Mouse (Mus musculus) hindbrain, embryonic 13.5 days (tissue): ENCODE data around the gene Cox8b. TPM values are rescaled to one million over a fixed set of nuclear protein-coding genes. Genes with fewer than 3 reads are reported as not detected.

Experiments
- ATAC-seq: fragments of 200-750 bp; cut with Nextera tagmentation; 2 replicates; pipeline ENCODE4 v1.8.0; 2017; ENCODE audit warnings: moderate TSS enrichment; ENCODE audit not compliant: low FRiP score
- H3K27ac ChIP-seq: fragments of 300-500 bp; sonication (generic); 2 replicates; pipeline ENCODE4 v1.5.1; 2015; ENCODE audit warnings: inconsistent platforms, mild to moderate bottlenecking, moderate library complexity
- H3K27me3 ChIP-seq: fragments of 300-500 bp; sonication (generic); 2 replicates; pipeline ENCODE4 v1.6.1; 2015; ENCODE audit warnings: mild to moderate bottlenecking, inconsistent platforms
- H3K36me3 ChIP-seq: fragments of 300-500 bp; sonication (generic); 2 replicates; pipeline ENCODE4 v1.6.1; 2015; ENCODE audit warnings: mild to moderate bottlenecking, inconsistent platforms
- H3K4me1 ChIP-seq: fragments of 300-500 bp; sonication (generic); replicated peaks from 2 replicates; pipeline ENCODE4 v1.6.1; 2015; ENCODE audit warnings: inconsistent platforms
- H3K4me2 ChIP-seq: fragments of 300-500 bp; sonication (generic); 2 replicates; pipeline ENCODE4 v1.6.1; 2015; ENCODE audit warnings: inconsistent platforms, mild to moderate bottlenecking, moderate library complexity
- H3K4me3 ChIP-seq: fragments of 300-500 bp; sonication (generic); 2 replicates; pipeline ENCODE4 v1.5.1; 2015; ENCODE audit warnings: mild to moderate bottlenecking, inconsistent platforms
- H3K9ac ChIP-seq: fragments of 300-500 bp; sonication (generic); 2 replicates; pipeline ENCODE4 v1.6.1; 2015; ENCODE audit warnings: mild to moderate bottlenecking, inconsistent platforms
- H3K9me3 ChIP-seq: fragments of 300-500 bp; sonication (generic); 2 replicates; pipeline ENCODE4 v1.6.1; 2016; ENCODE audit warnings: inconsistent platforms
- WGBS: fragments of 180-500 bp; shearing (Covaris S2); methylation state at CpG from one replicate; pipeline ENCODE4 v1.1.7; 2015; 5-methylcytosine and 5-hydroxymethylcytosine counted together
- polyA plus RNA-seq: library from polyadenylated mRNA; unstranded; fragments of >200 nt; fragmentation: Nextera tagmentation; extraction: Ambion mirVana; gene quantifications from 2 replicates; pipeline ENCODE4 v1.2.1, GENCODE M21; 2015

Cox8b gene
- polyA plus RNA-seq, 1 experiment from 2014 or later = not detected

- WGBS = under 1% methylated on average over 59 of the region's 59 CpGs
- Histone ChIP-seq H3K9me3 (no peaks in the 10 kb centered on the region), H3K36me3 (peaks cover 27% of the 10 kb centered on the region), H3K4me3 (peak within 1 kb of the TSS; percentile 94), H3K9ac (peak within 1 kb of the TSS; percentile 88), H3K27me3 (no peaks in the 10 kb centered on the region), H3K4me1 (peaks cover 19% of the 10 kb centered on the region), H3K4me2 (peak within 1 kb of the TSS; percentile 75), H3K27ac (peak within 1 kb of the TSS; percentile 92)
- peak; percentile 97 for ATAC-seq
Observed at GRCm38 (mm10) chr7:140881696-140882468, 18.4 kb downstream of the Cox8b start, which contains the start of the genes Psmd13 and Sirt3. Psmd13 (plus strand) TSS chr7:140881968. Sirt3 (minus strand) TSS chr7:140882309.

- ATAC-seq = no peak
- H3K4me2 ChIP-seq = peak overlapping the region; percentile 75
- peaks cover 27% of the 10 kb centered on the region for H3K36me3 ChIP-seq
- WGBS = 29% methylated on average over 8 of the region's 8 CpGs
- peak overlapping the region; percentile 88 for H3K9ac ChIP-seq
- peak overlapping the region; percentile 94 for H3K4me3 ChIP-seq
- peaks cover 19% of the 10 kb centered on the region for H3K4me1 ChIP-seq
- H3K27ac ChIP-seq = peak overlapping the region; percentile 92
- H3K9me3 ChIP-seq = no peaks in the 10 kb centered on the region
- H3K27me3 ChIP-seq = no peaks in the 10 kb centered on the region
Observed at GRCm38 (mm10) chr7:140880865-140881515, 19.3 kb downstream of the Cox8b start.

- H3K4me2 ChIP-seq = peak overlapping the region; percentile 75
- no peak overlapping the region for H3K9ac ChIP-seq
- no peaks in the 10 kb centered on the region for H3K27me3 ChIP-seq
- 89% methylated on average over 3 of the region's 3 CpGs for WGBS
- peaks cover 28% of the 10 kb centered on the region for H3K36me3 ChIP-seq
- peaks cover 19% of the 10 kb centered on the region for H3K4me1 ChIP-seq
- no peak overlapping the region for H3K27ac ChIP-seq
- no peak for ATAC-seq
- H3K4me3 ChIP-seq = peak overlapping the region; percentile 4; the same call in 1 of the 2 replicates
- H3K9me3 ChIP-seq = no peaks in the 10 kb centered on the region
Observed at GRCm38 (mm10) chr7:140880419-140880818, 19.8 kb downstream of the Cox8b start.

- H3K9me3 ChIP-seq = no peaks in the 10 kb centered on the region
- H3K27me3 ChIP-seq = no peaks in the 10 kb centered on the region
- H3K4me2 ChIP-seq = no peak overlapping the region
- H3K9ac ChIP-seq = no peak overlapping the region
- H3K27ac ChIP-seq = no peak overlapping the region
- H3K4me3 ChIP-seq = no peak overlapping the region
- WGBS = 90% methylated on average over 7 of the region's 7 CpGs
- no peak for ATAC-seq
- peaks cover 19% of the 10 kb centered on the region for H3K4me1 ChIP-seq
- peaks cover 31% of the 10 kb centered on the region for H3K36me3 ChIP-seq
Observed at GRCm38 (mm10) chr7:140879355-140879754, 20.9 kb downstream of the Cox8b start.

- no peak overlapping the region for H3K9ac ChIP-seq
- no peak overlapping the region for H3K4me2 ChIP-seq
- H3K9me3 ChIP-seq = no peaks in the 10 kb centered on the region
- H3K4me3 ChIP-seq = no peak overlapping the region
- no peak for ATAC-seq
- 88% methylated on average over 6 of the region's 6 CpGs for WGBS
- peaks cover 8% of the 10 kb centered on the region for H3K4me1 ChIP-seq
- H3K27ac ChIP-seq = no peak overlapping the region
- peaks cover 36% of the 10 kb centered on the region for H3K36me3 ChIP-seq
- no peaks in the 10 kb centered on the region for H3K27me3 ChIP-seq
Observed at GRCm38 (mm10) chr7:140877364-140877763, 22.9 kb downstream of the Cox8b start.

GRCm38 (mm10) chr7:140874224-140874623, 26.0 kb downstream of the Cox8b start:
- no peak overlapping the region for H3K4me2 ChIP-seq
- no peaks in the 10 kb centered on the region for H3K9me3 ChIP-seq
- H3K27me3 ChIP-seq = no peaks in the 10 kb centered on the region
- H3K36me3 ChIP-seq = peaks cover 50% of the 10 kb centered on the region
- H3K4me1 ChIP-seq = no peaks in the 10 kb centered on the region
- no peak overlapping the region for H3K27ac ChIP-seq
- H3K9ac ChIP-seq = 0 out of 2 replicates have a peak overlapping the region, but pooled peaks have one; percentile 9
- H3K4me3 ChIP-seq = no peak overlapping the region
- WGBS = 91% methylated on average over 4 of the region's 4 CpGs
- ATAC-seq = no peak

GRCm38 (mm10) chr7:140864761-140865160, 35.5 kb downstream of the Cox8b start:
- Histone ChIP-seq H3K27me3 (no peaks in the 10 kb centered on the region), H3K4me1 (peaks cover 5% of the 10 kb centered on the region), H3K4me2 (no peak overlapping the region), H3K9me3 (no peaks in the 10 kb centered on the region), H3K27ac (no peak overlapping the region), H3K36me3 (peaks cover 69% of the 10 kb centered on the region), H3K4me3 (no peak overlapping the region), H3K9ac (no peak overlapping the region)
- no peak for ATAC-seq
- 92% methylated on average over 12 of the region's 12 CpGs for WGBS

GRCm38 (mm10) chr7:140860728-140861127, 39.5 kb downstream of the Cox8b start:
- Histone ChIP-seq H3K4me2 (no peak overlapping the region), H3K27ac (no peak overlapping the region), H3K9me3 (no peaks in the 10 kb centered on the region), H3K36me3 (peaks cover 72% of the 10 kb centered on the region), H3K27me3 (no peaks in the 10 kb centered on the region), H3K9ac (peak overlapping the region; percentile 0; the same call in 1 of the 2 replicates), H3K4me3 (no peak overlapping the region), H3K4me1 (peaks cover 27% of the 10 kb centered on the region)
- 92% methylated on average over 5 of the region's 5 CpGs for WGBS
- ATAC-seq = no peak

GRCm38 (mm10) chr7:140859997-140860396, 40.2 kb downstream of the Cox8b start:
- H3K4me3 ChIP-seq = no peak overlapping the region
- H3K27ac ChIP-seq = no peak overlapping the region
- no peak overlapping the region for H3K4me2 ChIP-seq
- H3K27me3 ChIP-seq = no peaks in the 10 kb centered on the region
- WGBS = 76% methylated on average over 6 of the region's 6 CpGs
- H3K4me1 ChIP-seq = peaks cover 35% of the 10 kb centered on the region
- ATAC-seq = no peak
- H3K9ac ChIP-seq = 0 out of 2 replicates have a peak overlapping the region, but pooled peaks have one; percentile 87
- H3K9me3 ChIP-seq = no peaks in the 10 kb centered on the region
- H3K36me3 ChIP-seq = peaks cover 67% of the 10 kb centered on the region

GRCm38 (mm10) chr7:140858746-140859145, 41.5 kb downstream of the Cox8b start:
- no peak overlapping the region for H3K27ac ChIP-seq
- H3K27me3 ChIP-seq = no peaks in the 10 kb centered on the region
- 96% methylated on average over 8 of the region's 8 CpGs for whole genome bisulfite sequencing
- peak overlapping the region; percentile 87 for H3K9ac ChIP-seq
- H3K4me3 ChIP-seq = peak overlapping the region; percentile 85
- H3K9me3 ChIP-seq = no peaks in the 10 kb centered on the region
- peaks cover 39% of the 10 kb centered on the region for H3K4me1 ChIP-seq
- peak overlapping the region; percentile 98 for H3K4me2 ChIP-seq
- H3K36me3 ChIP-seq = peaks cover 62% of the 10 kb centered on the region
- no peak for ATAC-seq

GRCm38 (mm10) chr7:140857550-140858505, 42.4 kb downstream of the Cox8b start, which contains the start of gene Bet1l:
Bet1l (minus strand) TSS chr7:140857577.
- H3K9me3 ChIP-seq = no peaks in the 10 kb centered on the region
- 42% methylated on average over 40 of the region's 40 CpGs for WGBS
- no peaks in the 10 kb centered on the region for H3K27me3 ChIP-seq
- peak within 1 kb of the TSS; percentile 85 for H3K4me3 ChIP-seq
- peak within 1 kb of the TSS; percentile 87 for H3K9ac ChIP-seq
- peak within 1 kb of the TSS; percentile 94 for H3K27ac ChIP-seq
- peaks cover 62% of the 10 kb centered on the region for H3K36me3 ChIP-seq
- peaks cover 39% of the 10 kb centered on the region for H3K4me1 ChIP-seq
- peak within 1 kb of the TSS; percentile 98 for H3K4me2 ChIP-seq
- ATAC-seq = peak; percentile 53
